Mouse (Mus musculus): ENCODE data around the gene Pecam1. TPM values are rescaled to one million over a fixed set of nuclear protein-coding genes. Genes with fewer than 3 reads are reported as not detected.

Pecam1 gene
- 69.9 and 79.5 TPM in 2 replicates for polyA plus RNA-seq (2014; fragmentation: Nextera tagmentation; extraction: Ambion mirVana)

DNA sequence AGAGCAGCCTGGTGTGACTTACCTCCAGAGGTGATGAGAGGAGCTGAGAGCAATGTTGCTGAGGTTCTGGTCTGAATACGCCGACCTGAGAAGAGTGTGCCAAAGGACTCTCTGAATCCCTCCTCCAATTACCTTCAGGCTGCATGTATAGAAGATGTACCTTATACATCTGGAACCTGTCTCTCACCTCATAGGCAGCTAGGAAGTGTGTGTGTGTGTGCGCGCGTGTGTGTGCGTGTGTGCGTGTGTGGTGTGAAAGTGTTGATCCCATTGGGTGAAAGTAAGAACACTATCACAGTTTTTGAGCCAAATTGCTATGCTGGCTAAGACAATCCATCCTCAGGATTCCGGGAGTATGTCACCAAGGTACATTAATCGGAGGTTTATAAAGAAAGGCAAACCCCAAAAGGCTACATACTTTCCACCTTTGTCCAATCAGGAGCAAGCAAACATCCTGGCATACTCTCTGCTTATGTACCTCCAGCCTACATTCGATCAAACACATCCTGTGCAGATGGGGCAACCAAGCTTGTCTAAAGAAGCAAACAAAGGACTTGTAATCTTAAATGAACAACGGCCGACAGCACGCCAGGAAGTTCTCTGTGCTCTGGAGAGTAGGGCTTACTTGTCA lies at the start of gene Pecam1:
Gene Pecam1 (minus strand): TSS at position 508 of the 631 bp plus-strand sequence.
- Histone ChIP-seq H3K9ac (ENCODE audit: low read length) (no peak within 1 kb of the TSS), H3K4me3 (ENCODE audit: control insufficient read depth in 1 of 2, insufficient read depth in 1 of 2, low read depth in 1 of 2, low read length in 2 of 2) (no peak within 1 kb of the TSS), H3K36me3 (ENCODE audit: control insufficient read depth, insufficient read depth, low read length) (no peaks in the 10 kb centered on the region), H3K4me1 (ENCODE audit: control insufficient read depth in 2 of 2, insufficient read depth in 2 of 2, low read length in 2 of 2) (no peaks in the 10 kb centered on the region; a peak in 1 of 4 replicates), H3K27ac (replicated peaks in 1 of 2; ENCODE audit: control insufficient read depth in 1 of 2, insufficient read depth in 1 of 2, low read depth in 2 of 2, low read length in 2 of 2) (no peak within 1 kb of the TSS), H3K27me3 (ENCODE audit: control insufficient read depth, insufficient read depth, low read length) (no peaks in the 10 kb centered on the region), H3K9me3 (ENCODE audit: control insufficient read depth, low read length) (0 out of 2 replicates have a peak, but pooled peaks cover 3% of the 10 kb centered on the region), H3K4me2 (ENCODE audit: low read length) (no peak within 1 kb of the TSS)
- WGBS, result 77% methylated on average over 13 of the region's 13 CpGs
- no peak for ATAC-seq (ENCODE audit: insufficient number of reproducible peaks, insufficient read depth, low FRiP score, low read depth)

DNA sequence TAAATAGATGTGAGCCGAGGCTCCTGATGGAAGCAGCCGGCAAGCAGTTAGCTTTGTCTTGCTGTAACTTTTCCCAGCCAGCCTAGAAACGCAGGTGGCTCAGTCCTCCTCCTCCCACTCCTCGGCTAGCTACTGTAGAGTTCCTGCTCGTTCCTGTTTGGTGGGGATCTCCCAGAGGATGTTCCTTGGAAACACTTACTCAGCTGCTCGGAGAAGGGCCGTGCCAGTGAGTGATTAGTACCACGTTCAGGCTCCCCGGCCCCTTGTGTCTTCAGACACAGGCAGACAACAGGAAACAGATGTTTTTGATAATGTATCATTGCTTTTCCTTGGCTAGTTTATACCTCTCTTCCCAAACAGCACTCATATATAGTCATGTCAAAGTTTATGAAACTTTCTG lies 45.3 kb upstream of the Pecam1 start:
- Histone ChIP-seq H3K27ac (replicated peaks in 1 of 2; ENCODE audit: control insufficient read depth in 1 of 2, insufficient read depth in 1 of 2, low read depth in 2 of 2, low read length in 2 of 2) (no peak overlapping the region), H3K4me2 (ENCODE audit: low read length) (no peak overlapping the region), H3K27me3 (ENCODE audit: control insufficient read depth, insufficient read depth, low read length) (no peaks in the 10 kb centered on the region), H3K9me3 (ENCODE audit: control insufficient read depth, low read length) (peaks cover 6% of the 10 kb centered on the region; the same call in 1 of the 2 replicates), H3K4me1 (ENCODE audit: control insufficient read depth in 2 of 2, insufficient read depth in 2 of 2, low read length in 2 of 2) (peaks cover 0 to under 1% of the 10 kb centered on the region in 2 experiments; a peak in 1 of 4 replicates), H3K4me3 (ENCODE audit: control insufficient read depth in 1 of 2, insufficient read depth in 1 of 2, low read depth in 1 of 2, low read length in 2 of 2) (no peak overlapping the region), H3K36me3 (ENCODE audit: control insufficient read depth, insufficient read depth, low read length) (peaks cover 85% of the 10 kb centered on the region), H3K9ac (ENCODE audit: low read length) (no peak overlapping the region)
- 48% methylated on average over 9 of the region's 9 CpGs for WGBS
- ATAC-seq (ENCODE audit: insufficient number of reproducible peaks, insufficient read depth, low FRiP score, low read depth), result no peak

DNA sequence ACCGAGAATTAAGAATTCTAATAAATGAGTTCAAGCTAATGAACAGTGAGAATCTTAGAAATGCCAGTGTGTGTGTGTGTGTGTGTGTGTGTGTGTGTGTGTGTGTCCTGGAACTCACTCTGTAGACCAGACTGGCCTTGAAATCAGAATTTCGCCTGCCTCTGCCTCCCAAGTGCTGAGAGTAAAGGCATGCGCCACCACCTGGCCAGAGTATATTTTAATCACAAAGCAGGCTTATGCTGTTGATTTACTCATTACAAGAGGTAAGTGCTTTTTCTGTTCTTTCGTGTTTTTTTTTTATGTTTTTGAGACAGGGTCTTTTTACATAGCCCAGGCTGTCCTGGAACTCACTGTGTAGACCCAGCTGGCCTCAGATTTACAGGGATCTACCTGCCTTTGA lies 43.4 kb upstream of the Pecam1 start:
- Histone ChIP-seq H3K4me3 (ENCODE audit: control insufficient read depth in 1 of 2, insufficient read depth in 1 of 2, low read depth in 1 of 2, low read length in 2 of 2) (no peak overlapping the region), H3K9me3 (ENCODE audit: control insufficient read depth, low read length) (peaks cover 6% of the 10 kb centered on the region; the same call in 1 of the 2 replicates), H3K27me3 (ENCODE audit: control insufficient read depth, insufficient read depth, low read length) (no peaks in the 10 kb centered on the region), H3K4me1 (ENCODE audit: control insufficient read depth in 2 of 2, insufficient read depth in 2 of 2, low read length in 2 of 2) (peaks cover 0 to 10% of the 10 kb centered on the region in 2 experiments; a peak in 1 of 4 replicates), H3K27ac (replicated peaks in 1 of 2; ENCODE audit: control insufficient read depth in 1 of 2, insufficient read depth in 1 of 2, low read depth in 2 of 2, low read length in 2 of 2) (no peak overlapping the region), H3K4me2 (ENCODE audit: low read length) (no peak overlapping the region), H3K36me3 (ENCODE audit: control insufficient read depth, insufficient read depth, low read length) (peaks cover 66% of the 10 kb centered on the region), H3K9ac (ENCODE audit: low read length) (no peak overlapping the region)
- WGBS, result 79% methylated on average over 4 of the region's 4 CpGs
- no peak for ATAC-seq (ENCODE audit: insufficient number of reproducible peaks, insufficient read depth, low FRiP score, low read depth)

DNA sequence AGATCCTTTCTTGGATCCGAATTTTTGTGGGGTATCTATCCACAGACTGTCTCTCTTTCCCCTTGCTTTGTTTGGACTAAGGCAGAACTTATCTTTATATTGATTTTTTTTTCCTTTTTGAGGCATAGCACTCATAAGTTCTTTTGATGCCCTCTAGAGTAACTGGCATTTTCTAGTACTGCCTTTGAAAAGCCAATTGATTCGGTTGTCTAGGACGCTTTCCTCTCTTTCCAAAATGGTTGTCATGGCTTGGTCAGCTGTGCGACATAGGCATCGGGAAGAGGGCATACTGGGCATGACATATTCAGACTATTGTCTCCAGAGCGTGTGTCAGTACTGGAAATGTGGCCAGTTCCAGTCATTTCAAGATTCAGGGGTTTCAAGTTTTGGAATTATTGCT lies 39.2 kb upstream of the Pecam1 start:
- H3K4me3 ChIP-seq (ENCODE audit: control insufficient read depth in 1 of 2, insufficient read depth in 1 of 2, low read depth in 1 of 2, low read length in 2 of 2), result peak overlapping the region; percentile 79 to 91
- H3K9ac ChIP-seq (ENCODE audit: low read length), result peak overlapping the region; percentile 87
- no peak for ATAC-seq (ENCODE audit: insufficient number of reproducible peaks, insufficient read depth, low FRiP score, low read depth)
- no peaks in the 10 kb centered on the region for H3K9me3 ChIP-seq (ENCODE audit: control insufficient read depth, low read length)
- WGBS, result 0% methylated on average over 6 of the region's 6 CpGs
- peaks cover 0 to 26% of the 10 kb centered on the region in 2 experiments; a peak in 2 of 4 replicates for H3K4me1 ChIP-seq (ENCODE audit: control insufficient read depth in 2 of 2, insufficient read depth in 2 of 2, low read length in 2 of 2)
- peak overlapping the region; percentile 95 to 99 for H3K27ac ChIP-seq (replicated peaks in 1 of 2; ENCODE audit: control insufficient read depth in 1 of 2, insufficient read depth in 1 of 2, low read depth in 2 of 2, low read length in 2 of 2)
- no peaks in the 10 kb centered on the region for H3K27me3 ChIP-seq (ENCODE audit: control insufficient read depth, insufficient read depth, low read length)
- H3K36me3 ChIP-seq (ENCODE audit: control insufficient read depth, insufficient read depth, low read length), result peaks cover 58% of the 10 kb centered on the region
- H3K4me2 ChIP-seq (ENCODE audit: low read length), result peak overlapping the region; percentile 79

DNA sequence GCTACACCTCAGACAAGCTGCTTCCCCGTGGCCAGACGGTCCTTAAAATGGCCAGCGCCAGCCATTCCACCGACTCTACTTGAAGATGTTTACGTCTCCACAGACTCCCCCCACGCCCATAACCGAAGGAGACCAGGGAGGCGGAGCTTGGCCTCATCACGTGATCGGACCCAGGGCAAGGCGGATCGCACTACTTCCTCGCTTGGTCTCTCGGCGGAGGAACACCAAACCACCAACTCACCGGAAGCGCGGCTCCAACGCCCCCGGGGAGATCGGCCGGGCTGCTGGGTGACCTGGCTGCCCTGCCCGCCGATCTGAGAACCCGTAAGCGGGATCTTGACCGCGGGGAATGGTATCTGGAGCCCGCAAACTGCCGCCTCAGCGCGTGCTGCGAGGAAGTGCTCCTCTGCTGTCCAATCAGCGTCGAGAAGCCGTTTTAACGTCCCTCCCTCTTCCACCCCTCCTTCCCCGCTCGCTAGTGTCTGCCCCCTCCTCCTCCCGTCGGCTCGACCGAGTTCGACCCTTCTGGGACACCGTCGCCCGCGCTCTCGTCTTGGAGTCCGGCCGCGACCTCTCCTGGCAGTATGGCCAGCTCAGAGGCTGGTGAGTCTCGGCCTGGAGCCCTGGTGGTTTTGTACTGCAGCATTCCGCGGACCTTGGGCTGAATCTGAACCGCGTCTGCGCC lies 38.5 kb upstream of the Pecam1 start, which contains the start of the genes Ddx5 and Cep95:
Gene Ddx5 (minus strand): TSS at position 411 of the 685 bp plus-strand sequence.
Gene Cep95 (plus strand): TSS at position 478 of the 685 bp plus-strand sequence.
- Histone ChIP-seq H3K4me2 (ENCODE audit: low read length) (peak within 1 kb of the TSS; percentile 79), H3K9me3 (ENCODE audit: control insufficient read depth, low read length) (no peaks in the 10 kb centered on the region), H3K27me3 (ENCODE audit: control insufficient read depth, insufficient read depth, low read length) (no peaks in the 10 kb centered on the region), H3K4me1 (ENCODE audit: control insufficient read depth in 2 of 2, insufficient read depth in 2 of 2, low read length in 2 of 2) (peaks cover 0 to 26% of the 10 kb centered on the region in 2 experiments; a peak in 2 of 4 replicates), H3K27ac (replicated peaks in 1 of 2; ENCODE audit: control insufficient read depth in 1 of 2, insufficient read depth in 1 of 2, low read depth in 2 of 2, low read length in 2 of 2) (peak within 1 kb of the TSS; percentile 95 to 99), H3K4me3 (ENCODE audit: control insufficient read depth in 1 of 2, insufficient read depth in 1 of 2, low read depth in 1 of 2, low read length in 2 of 2) (peak within 1 kb of the TSS; percentile 79 to 94), H3K9ac (ENCODE audit: low read length) (peak within 1 kb of the TSS; percentile 87), H3K36me3 (ENCODE audit: control insufficient read depth, insufficient read depth, low read length) (peaks cover 58% of the 10 kb centered on the region)
- ATAC-seq (ENCODE audit: insufficient number of reproducible peaks, insufficient read depth, low FRiP score, low read depth), result peak; percentile 89
- under 1% methylated on average over 58 of the region's 58 CpGs for WGBS

DNA sequence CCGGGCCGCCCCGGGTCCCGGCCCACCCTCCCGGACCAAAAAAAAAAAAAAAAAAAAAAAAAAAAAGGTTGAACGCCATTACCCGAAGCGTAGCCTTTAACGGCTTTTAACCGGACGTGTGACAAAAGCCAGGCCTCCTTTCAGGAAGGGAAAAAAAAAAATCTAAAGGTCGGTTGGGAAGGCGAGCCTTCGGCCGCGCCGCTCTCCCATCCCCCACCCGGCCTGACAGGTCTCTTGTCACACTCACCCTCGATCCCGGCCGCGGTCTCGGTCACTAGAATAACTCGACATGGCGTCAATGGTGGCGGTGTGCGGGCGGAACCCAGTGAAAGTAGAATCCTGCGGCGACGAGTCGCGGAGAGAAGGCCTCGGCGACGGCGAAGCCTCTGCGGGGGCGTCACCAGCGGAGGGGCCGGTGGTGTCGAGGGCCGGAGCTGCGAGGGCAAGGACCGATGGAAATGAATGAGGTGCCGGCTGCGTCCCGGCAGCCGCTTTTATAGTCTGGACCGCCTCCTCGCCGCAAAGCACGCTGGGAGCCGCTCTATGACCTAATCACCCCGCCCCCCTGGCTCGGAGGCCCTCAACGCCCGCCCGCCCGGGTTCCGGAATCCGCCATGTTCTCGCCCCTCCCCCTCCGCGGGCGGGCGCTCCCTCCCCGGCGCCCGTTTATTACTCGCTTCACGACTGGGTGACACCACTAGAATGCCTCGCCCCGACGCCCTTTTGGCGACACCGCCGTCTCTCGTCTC lies 37.8 kb upstream of the Pecam1 start:
- Histone ChIP-seq H3K27ac (replicated peaks in 1 of 2; ENCODE audit: control insufficient read depth in 1 of 2, insufficient read depth in 1 of 2, low read depth in 2 of 2, low read length in 2 of 2) (peak overlapping the region; percentile 95 to 99), H3K4me1 (ENCODE audit: control insufficient read depth in 2 of 2, insufficient read depth in 2 of 2, low read length in 2 of 2) (peaks cover 0 to 26% of the 10 kb centered on the region in 2 experiments; a peak in 2 of 4 replicates), H3K36me3 (ENCODE audit: control insufficient read depth, insufficient read depth, low read length) (peaks cover 58% of the 10 kb centered on the region), H3K9me3 (ENCODE audit: control insufficient read depth, low read length) (no peaks in the 10 kb centered on the region), H3K4me3 (ENCODE audit: control insufficient read depth in 1 of 2, insufficient read depth in 1 of 2, low read depth in 1 of 2, low read length in 2 of 2) (peak overlapping the region; percentile 79 to 94), H3K4me2 (ENCODE audit: low read length) (peak overlapping the region; percentile 79), H3K27me3 (ENCODE audit: control insufficient read depth, insufficient read depth, low read length) (no peaks in the 10 kb centered on the region), H3K9ac (ENCODE audit: low read length) (peak overlapping the region; percentile 87)
- under 1% methylated on average over 79 of the region's 79 CpGs for whole genome bisulfite sequencing
- ATAC-seq (ENCODE audit: insufficient number of reproducible peaks, insufficient read depth, low FRiP score, low read depth), result peak; percentile 77

All from heart, embryonic 14.5 days (tissue).